Mouse (Mus musculus): ENCODE measurements around the gene Dennd1c.

The Dennd1c gene
- long read RNA-seq, experiment 1, partial matches to known transcripts = 0 of 1 reads
- long read RNA-seq, experiment 1, other reads (novel, unspliced or antisense) = 1 of 1 reads
- long read RNA-seq, experiment 2, partial matches to known transcripts = 0 of 1 reads
- long read RNA-seq, experiment 2, other reads (novel, unspliced or antisense) = 1 of 1 reads

GRCm38 (mm10) chr17:57078336-57078735 lies at the start of gene Dennd1c:
Gene Dennd1c, minus strand, starts transcription at chr17:57078514.
- intact Hi-C loops (cut with DNase I) = no loop called here

- intact Hi-C loops (cut with DNase I) = no loop called here
These were observed 47.7 kb upstream of the Dennd1c start for GRCm38 (mm10) chr17:57125853-57126622.

GRCm38 (mm10) chr17:57124792-57125191 lies 46.5 kb upstream of the Dennd1c start:
- intact Hi-C loops (cut with DNase I) = no loop called here

GRCm38 (mm10) chr17:57123192-57124118 lies 45.1 kb upstream of the Dennd1c start:
- intact Hi-C loops (cut with DNase I) = no loop called here

- intact Hi-C loops (cut with DNase I) = no loop called here
These were observed 43.5 kb upstream of the Dennd1c start for GRCm38 (mm10) chr17:57121856-57122255.

- intact Hi-C loops (cut with DNase I) = no loop called here
These were observed 40.4 kb upstream of the Dennd1c start for GRCm38 (mm10) chr17:57118524-57119349.

- intact Hi-C loops (cut with DNase I) = no loop called here
These were observed 38.5 kb upstream of the Dennd1c start for GRCm38 (mm10) chr17:57116801-57117200.

GRCm38 (mm10) chr17:57112768-57113474 lies 34.6 kb upstream of the Dennd1c start:
- intact Hi-C loops (cut with DNase I) = no loop called here

- intact Hi-C loops (cut with DNase I) = no loop called here
These were observed 31.7 kb upstream of the Dennd1c start for GRCm38 (mm10) chr17:57110005-57110404.

- intact Hi-C loops (cut with DNase I) = no loop called here
These were observed 30.4 kb upstream of the Dennd1c start for GRCm38 (mm10) chr17:57108666-57109171.

GRCm38 (mm10) chr17:57108040-57108665 lies 29.8 kb upstream of the Dennd1c start:
- intact Hi-C loops (cut with DNase I) = no loop called here

GRCm38 (mm10) chr17:57107064-57107463 lies 28.8 kb upstream of the Dennd1c start:
- intact Hi-C loops (cut with DNase I) = no loop called here

- intact Hi-C loops (cut with DNase I) = no loop called here
These were observed 27.7 kb upstream of the Dennd1c start for GRCm38 (mm10) chr17:57106035-57106368.

GRCm38 (mm10) chr17:57105181-57106034 lies 27.1 kb upstream of the Dennd1c start, which contains the start of gene Tnfsf9:
Gene Tnfsf9, plus strand, starts transcription at chr17:57105325.
- intact Hi-C loops (cut with DNase I) = no loop called here

- intact Hi-C loops (cut with DNase I) = no loop called here
These were observed 26.2 kb upstream of the Dennd1c start for GRCm38 (mm10) chr17:57104496-57104895.

- intact Hi-C loops (cut with DNase I) = no loop called here
These were observed 24.0 kb upstream of the Dennd1c start for GRCm38 (mm10) chr17:57102276-57102675.

- intact Hi-C loops (cut with DNase I) = loop anchor here (5.0 kb wide), 1 partner anchor 233 kb away; no protein-coding TSS in a partner anchor
These were observed 21.5 kb upstream of the Dennd1c start for GRCm38 (mm10) chr17:57099629-57100325.

- intact Hi-C loops (cut with DNase I) = loop anchor here (5.0 kb wide), 1 partner anchor 234 kb away; no protein-coding TSS in a partner anchor
These were observed 20.0 kb upstream of the Dennd1c start for GRCm38 (mm10) chr17:57098321-57098720.

Data from adrenal gland (tissue).